Mouse (Mus musculus) ovary, postnatal 36 days (tissue): Measurements from ENCODE around the gene Tcp11.

ENCODE experiments used
- DNase-seq: peaks from one replicate; pipeline ENCODE4 v3.0.0; 2022; ENCODE audit warnings: low spot score, mixed read lengths

Gene Tcp11

DNA sequence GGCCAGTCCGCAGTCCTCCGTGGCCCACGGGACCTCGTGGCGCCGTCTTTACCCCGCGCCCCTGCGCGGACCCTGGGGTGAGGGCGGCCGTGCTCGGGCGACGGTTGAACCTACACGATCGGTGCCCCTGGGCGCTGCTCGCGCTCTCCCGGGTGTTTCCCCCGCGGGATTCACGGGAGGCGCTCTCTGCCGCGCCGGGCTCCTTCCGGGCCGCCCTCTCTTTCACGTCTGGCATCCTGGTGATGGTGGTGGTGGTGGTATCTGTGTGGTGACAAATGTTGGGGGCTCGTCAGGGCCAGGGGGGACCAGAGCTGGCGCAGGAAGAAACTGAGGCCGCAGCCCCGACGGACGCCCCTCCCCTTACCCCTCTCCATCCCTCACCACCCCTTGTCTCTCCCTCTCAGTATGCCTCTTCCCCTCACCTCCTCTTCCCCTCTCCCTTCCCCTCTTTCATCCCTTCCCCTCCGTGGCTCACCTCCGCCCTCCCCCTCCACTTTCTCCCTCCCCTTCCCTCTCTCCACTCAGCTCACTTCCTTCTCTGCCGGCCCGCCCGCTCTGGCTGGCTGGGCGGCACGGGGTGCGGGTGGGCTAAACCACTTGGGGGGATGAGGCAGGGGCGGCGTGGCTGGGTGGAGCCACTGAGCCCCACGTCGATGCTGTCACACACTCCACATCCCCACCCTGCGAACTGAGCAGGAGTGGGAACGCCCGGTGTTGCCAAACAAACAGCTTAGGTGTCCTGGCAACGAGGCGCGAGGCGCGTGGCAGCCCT is at the start of gene Tcp11:
TSS of gene Tcp11 (minus strand) at position 595 of the 772 bp plus-strand sequence.
- DNase-seq, result peak; percentile 47

DNA sequence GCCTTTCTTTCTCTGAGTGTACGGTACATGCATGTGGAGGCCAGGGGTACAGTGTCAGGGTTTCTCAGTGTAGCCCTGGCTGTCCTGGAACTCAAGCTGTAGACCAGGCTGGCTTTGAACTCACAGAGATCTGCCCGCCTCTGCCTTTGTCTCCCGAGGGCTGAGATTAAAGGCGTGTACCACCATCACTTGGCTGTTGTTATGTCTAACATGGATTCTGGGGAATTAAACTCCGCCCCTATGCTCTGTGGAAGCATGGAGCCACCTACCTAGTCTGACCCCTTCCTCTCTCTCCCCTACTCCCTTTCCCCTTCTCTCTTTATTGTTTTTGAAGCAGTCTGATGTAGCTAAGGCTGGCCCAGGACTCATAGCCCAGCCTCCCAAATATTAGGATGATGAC is 49.4 kb upstream of the Tcp11 start:
- DNase-seq, result no peak

DNA sequence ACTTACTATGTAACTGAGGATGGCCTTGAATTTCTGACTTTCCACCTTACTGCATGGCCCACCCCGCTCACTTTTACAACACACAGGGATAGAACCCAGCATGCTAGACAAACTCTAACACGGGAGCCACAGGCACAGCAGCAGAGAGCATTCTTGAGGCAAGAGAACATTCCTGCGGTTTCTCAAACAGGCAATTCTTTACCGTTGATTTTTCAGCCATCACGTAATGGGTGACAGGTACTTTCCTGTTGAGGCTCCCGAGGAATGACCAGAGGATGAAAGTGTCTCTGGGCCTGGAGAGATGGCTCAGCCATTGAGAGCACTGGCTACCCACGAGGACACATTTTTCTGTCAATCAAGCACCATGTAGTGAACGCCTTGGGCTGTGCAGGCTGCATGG is 43.9 kb upstream of the Tcp11 start:
- no peak for DNase-seq

DNA sequence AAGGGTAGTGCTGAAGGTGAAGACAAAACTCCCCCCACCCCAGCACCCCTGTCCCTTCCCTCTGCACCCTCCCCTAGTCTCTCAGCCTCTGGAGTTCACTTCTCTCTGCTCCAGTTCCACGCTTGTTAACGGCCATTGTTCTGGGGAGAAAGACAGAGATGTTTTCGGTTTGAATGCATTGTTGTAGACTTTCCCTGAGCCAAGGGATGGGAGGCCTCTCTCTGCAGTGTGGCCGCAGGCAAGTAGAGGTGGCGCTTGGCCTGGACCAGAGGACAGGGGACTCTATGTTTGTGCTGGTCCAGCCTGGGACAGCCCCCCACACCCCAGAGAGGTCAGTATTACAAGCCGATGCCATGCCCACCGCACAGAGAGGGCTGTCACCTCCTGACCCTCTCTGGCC is 43.2 kb upstream of the Tcp11 start:
- no peak for DNase-seq

DNA sequence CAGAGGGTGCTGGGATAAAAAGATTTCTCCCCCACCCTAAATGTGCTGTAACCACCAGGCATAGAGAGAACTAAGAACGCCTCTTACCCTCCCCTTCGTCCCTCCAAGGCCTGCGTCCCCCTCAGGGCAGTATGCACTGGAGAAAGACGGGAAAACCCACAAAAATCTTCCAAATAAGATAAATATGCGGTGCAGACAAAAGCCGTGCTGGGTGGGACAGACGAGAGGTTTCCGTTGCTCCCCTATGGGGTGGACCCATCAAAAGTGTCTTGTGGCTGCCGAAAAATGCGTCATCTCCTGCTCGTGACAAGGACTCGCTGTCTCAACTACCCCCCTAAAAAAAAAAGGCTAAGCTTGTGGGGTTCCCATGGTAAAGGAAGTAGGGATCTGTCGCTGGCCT is 42.5 kb upstream of the Tcp11 start:
- DNase-seq, result no peak

DNA sequence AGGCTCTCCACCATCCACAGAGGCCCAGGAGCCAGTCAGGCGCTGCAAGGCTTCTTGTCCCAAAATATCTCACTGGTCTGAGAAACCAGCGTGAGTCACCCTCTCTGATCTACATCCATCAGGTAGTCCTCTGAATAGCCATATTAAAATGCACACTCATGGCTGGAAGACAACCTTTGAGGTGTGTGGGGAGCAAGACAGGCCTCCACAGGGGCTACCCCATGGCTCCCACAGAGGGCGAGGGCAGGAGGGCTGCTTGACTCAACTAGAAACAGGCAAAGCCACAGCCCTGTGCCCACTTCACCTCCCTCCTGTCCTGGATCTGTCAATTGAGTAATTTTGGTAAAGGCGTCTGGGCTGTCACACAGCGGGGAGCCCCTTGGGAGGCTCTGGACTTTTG is 40.0 kb upstream of the Tcp11 start:
- no peak for DNase-seq

DNA sequence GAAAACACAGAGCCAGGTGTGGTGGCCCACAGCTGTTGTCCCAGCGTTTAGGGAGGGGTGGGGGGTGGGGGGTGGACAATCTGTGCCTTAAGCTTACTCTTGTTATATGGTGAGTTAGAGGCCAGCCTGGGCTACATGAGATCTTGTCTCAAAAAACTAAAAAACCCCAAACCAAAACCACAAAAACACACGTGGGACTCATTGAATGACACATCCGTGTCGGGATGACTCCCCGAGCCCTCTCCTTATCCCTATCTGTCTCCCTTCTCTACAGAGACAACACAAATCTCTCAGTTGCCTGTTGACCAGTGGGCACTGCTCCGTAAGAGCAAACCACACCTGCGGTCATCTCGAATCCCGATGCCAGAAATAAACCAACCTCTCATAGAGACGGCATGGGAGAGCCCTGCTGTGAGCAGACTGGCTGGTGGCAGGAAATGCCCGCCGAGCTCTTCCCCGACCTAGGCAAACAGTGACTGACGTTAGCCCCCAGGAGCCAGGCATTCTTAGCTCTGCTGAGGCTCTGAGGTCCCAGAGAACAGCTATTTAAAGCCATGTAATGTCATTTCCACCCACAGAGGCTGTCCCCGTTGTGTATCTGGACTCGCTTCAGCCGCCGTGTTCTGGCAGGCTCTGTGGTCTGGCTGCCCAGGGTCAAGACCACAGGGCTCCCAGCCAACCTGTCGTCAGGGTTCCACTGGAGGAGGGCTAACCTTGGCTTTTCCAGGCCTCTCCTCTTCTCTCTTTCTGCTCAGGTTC is 37.2 kb upstream of the Tcp11 start:
- DNase-seq, result peak; percentile 41

DNA sequence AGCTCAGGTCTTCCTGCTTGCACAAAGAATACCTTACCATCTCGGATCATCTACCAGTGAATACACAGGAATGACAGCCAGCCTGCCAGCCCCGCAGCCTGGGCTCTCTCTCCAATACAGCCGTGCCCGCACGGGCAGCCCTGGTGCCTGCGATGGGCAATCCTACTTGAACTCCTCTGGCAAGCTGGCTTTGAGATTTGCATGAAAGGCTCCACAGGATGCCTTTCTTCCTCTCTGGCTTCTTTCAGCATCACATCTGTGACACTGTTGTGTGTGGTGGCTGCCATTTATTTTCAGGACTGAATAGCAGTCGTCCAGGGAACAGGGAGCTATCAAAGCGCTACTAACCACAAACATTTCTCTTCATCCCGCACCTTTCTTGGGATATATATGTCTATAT is 35.9 kb upstream of the Tcp11 start:
- DNase-seq, result no peak

DNA sequence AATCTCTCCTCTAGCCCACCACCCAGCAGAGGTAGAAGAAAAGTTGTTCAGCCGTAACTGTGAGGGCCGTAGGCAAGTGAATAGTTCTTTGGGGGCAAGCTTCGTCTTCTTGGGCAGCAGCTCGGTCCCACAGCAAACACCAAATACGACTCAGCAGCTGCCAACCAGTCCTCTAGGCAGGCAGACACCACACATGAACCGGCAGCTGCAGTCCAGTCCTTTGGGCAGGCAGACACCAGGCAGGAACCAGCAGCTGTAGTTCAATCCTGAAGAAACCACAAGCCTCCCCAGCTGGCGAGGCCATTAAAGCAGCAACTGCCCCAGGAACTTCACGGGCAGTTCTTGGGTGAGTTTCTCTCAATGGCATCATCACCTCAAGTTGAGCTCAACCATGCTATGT is 31.8 kb upstream of the Tcp11 start:
- DNase-seq, result no peak

DNA sequence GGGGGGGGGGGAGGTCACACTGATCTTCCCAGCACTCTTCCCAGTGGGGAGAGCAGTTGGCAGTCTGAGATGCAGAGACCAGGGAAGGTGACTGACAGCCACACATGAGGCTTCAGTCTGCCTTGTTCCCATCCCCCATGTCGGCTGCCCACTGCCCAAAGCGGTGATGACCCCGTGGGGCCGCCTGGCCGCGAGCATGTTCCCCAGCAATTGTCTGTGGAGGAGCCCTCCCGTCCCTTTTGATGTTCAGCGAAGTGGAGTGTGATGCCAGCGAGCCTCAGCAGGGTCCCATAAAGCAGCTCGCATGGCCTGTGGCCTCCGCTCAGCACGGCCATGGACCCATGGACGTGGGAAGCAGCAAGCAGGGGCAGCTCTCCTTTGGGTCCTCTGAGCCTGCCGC is 26.8 kb upstream of the Tcp11 start:
- no peak for DNase-seq

DNA sequence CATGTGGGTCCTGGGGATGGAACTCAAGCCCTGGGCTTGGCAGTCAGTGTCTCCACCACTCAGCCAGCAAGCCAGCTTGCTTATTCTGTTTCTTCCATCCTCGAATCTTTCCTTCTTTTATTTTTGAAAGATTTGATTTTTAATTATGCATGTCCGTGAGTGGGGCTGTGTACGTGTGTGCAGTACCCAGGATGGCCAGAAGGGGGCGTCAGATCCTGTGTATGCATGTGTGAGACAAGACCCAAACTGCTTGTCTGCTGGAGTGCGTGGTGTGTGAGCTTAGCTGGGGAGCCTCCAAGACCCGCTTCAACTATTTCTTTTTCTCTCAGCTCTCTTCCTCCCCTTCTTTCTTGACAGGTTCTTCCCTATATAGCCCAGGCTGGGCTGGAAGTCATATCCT is 25.9 kb upstream of the Tcp11 start:
- no peak for DNase-seq

DNA sequence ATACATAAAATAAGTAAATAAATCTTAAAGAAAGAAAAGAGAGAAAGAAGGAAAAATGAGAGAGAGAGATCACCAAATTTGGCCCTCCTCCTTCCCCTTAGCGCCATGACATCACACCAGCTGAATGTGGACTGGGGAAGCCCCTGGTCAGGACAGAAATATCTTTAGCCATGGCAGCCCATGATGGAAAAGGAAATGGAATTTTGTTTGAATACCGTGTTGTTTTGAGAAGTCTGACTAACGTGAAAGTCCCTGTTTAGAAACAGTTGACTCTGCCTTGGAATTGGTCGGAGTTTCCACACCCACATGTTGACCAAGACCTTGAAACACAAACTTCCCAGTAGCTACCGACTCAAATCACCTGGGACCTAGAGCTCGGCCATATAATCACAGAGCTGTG is 24.0 kb upstream of the Tcp11 start:
- no peak for DNase-seq

DNA sequence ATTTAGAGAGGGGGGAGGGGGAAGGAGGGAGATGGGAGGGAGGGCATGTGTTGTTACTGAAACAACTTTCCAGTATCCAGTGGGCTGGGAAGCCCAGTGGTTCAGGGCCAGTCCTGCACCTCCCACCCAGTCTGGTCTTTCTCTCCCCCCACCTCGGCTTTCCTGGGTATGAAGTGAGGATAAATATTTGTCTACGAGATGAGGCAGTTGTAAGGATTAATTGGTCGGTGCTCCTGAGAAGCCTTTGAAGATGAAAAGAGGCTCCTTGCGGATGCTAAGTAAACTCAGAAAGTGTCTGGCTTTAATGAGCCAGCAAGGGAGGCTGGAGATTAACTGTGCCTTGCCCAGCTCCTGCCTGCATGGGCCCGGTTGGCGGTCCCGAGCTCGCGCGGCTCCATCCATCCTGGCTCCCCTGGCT is 21.5 kb upstream of the Tcp11 start:
- DNase-seq, result no peak

DNA sequence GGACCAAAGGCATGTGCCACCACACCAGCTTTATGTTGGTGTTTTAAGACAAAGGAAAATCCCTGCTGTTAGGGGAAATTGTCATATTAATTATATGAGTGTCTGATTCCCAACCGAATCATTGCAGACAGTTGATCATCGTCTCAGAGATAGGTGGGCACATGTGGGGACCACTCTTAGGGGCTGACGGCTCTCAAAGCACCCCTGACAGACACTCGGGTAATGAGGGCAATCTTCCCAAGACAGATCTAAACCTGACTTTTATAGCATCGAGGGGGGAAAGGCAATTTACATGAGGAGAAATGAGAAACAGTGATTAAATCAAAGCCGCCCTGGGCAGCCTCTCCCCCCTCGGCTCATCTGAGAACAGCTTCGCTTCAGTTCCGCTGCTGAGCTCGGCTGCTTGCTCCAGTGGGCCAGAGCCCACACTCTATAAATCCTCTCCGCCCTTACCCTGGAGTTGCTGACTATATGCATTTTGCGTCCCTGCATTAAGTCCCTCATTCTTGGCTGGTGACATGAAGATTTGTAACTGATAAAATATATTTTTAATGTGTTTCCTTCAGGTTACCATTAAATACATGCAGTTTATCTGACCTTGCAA is 20.9 kb upstream of the Tcp11 start:
- no peak for DNase-seq

DNA sequence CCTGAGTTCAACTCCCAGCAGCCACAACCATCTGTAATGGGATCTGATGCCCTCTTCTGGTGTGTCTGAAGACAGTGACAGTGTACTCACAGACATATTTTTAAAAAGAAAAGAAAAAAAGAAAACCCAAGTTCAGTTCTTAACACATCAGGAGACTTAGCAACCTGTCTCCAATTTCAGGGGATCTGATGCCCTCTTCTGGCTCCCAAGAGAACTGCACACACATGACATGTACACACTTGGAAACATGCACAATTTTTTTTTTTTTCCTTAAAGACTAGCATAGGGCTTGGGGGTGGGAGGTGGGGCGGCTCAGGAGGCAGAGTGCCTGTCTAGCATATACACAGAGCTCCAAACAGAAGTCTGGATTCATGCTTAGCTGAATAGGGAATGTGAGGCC is 20.2 kb upstream of the Tcp11 start:
- no peak for DNase-seq

DNA sequence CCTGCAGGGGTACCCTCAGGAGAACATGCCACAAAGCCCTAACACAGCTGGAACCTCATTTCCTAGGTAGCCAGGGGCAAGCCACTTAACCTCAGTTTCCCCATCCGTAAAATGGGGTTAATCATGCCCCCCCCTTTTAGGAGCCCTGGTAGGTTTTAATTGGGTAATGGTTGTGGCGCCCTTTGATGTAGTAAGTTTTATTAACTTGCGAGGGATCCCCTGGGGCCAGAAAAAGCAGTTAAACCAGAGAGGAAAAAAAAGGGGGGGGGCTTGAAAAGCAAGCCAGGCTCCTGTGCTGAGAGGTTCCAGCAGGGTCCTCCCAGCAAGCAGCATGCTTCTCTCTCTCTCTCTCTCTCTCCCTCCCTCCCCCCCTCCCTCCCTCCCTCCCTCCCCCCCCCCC is 18.6 kb upstream of the Tcp11 start:
- DNase-seq, result no peak

DNA sequence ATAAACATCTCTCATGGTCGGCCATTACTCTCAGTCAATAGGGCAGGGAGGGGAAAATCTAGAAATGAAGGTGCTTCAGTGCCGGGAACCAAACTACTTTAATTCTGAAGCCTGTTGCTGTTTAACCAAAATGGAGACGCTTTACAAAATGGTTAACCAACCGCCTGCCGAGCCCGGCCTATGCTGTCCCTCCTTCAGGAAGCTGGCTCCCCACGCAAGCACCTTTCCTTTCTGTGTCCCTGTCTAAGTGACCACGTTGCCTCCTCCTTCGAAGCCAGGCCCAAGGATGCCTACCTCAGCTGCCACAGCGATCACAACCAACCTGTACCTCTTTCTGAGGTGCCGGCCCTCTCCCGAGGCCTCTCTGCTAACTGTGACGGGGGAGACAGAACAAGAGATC is 16.9 kb upstream of the Tcp11 start:
- DNase-seq, result no peak

DNA sequence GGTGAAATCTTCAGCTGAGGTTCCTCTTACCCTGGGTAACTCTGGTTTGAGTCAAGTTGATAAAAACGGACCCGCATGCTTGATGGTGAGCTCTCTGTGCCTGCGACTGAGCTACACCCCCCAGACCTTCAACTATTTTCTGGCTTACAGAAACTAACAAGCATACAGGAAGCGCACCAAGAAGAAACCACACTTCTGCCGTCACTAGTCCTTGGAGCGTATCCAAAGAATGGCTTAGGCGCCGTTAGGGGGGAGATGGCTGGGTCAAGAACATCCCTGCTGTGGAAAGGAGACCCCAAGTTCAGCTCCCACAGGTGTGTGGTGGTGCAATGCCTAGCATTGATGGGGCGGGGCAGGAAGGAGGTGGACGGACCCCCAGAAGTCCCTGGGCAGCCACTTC is 16.0 kb upstream of the Tcp11 start:
- DNase-seq, result no peak

DNA sequence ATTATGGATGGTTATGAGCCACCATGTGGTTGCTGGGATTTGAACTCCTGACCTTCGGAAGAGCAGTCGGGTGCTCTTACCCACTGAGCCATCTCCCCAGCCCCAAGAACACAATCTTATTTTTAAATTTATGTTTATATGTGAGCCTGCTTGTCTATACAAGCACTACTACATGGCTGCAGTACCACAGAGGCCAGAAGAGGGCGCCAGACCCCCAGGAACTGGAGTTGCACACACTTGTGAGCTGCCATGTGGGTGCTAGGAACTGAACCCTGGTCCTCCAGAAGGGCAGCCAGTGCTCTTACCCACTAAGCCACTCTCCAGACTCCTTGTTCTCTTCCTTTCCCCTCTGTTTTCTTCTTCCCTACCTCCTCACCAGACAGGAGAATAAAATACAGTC is 13.4 kb upstream of the Tcp11 start:
- no peak for DNase-seq

DNA sequence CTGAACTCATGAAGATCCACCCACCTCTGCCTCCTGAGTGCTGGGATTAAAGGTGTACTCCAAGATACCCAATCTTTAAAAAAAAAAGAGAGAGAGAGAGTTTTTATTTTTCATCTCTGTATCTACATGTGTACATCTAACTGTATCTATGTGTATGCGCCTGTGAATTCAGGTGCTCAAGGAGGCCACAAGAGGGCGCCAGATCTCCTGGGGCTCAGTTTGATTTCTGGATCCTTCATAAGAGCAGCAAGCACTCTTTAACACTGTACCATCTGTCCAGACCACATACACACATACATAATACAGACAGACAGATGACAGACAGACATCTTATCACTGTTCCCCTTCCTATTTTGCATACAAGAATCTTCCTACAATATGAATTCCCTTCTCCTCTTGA is 11.9 kb upstream of the Tcp11 start:
- DNase-seq, result no peak

DNA sequence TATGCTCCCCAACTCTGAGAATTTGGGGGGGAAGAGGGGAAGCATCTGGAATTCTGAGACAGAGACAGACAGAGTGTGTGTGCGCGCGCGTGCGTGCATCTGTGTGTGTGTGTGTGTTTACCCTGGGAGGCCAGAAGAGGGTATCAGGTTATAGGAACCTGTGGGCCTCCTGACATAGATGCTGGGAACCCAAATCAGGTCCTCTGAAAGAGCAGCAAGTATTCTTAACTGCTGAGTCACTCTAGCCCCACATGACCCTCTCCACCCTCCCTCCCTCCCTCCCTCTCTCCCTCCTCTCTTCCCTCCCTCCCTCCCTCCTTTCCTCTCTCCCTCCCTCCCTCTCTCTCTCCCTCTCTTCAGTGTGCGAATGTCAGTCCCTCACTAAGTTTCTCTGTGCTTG is 8.3 kb upstream of the Tcp11 start:
- no peak for DNase-seq

DNA sequence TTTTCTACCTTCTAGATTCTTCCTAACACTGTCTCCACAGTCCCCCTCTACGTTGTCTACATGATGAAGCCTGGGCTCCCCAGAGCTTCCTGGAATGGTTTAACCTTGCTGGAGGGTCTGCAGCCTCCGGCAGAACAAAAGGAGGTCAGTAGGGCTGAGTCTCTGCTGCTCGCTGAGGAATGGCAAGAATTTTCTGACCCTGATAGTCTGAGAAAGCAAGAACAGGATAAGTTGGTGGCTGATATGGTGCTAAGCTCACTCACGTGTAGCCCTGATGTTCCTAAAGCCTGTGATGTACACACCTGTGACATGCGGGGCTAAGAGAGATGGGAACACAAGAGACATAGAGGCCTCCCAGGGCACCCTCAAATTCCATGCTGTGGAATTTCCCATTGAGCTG is 7.0 kb upstream of the Tcp11 start:
- no peak for DNase-seq

DNA sequence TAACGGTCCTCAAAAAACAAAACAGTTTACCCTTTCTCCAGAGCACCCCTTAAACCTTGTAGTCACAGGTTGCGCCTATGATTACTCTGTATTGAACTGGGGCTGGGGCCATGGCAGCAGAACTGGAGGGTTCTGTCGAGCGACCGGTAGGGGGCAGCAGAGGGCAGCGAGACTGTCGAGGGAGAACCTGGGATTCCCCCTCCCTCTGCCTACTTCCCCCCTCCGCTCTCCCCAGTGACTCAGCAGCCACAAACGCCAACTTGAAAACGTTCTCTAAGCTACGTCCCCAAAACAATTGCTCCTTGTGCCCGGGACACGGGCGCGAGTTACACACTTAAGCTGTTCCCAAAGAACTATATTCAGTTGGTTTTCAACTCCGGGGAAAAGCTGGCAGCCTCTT is 4.5 kb upstream of the Tcp11 start:
- peak; percentile 89 for DNase-seq
